Mouse (Mus musculus) heart, postnatal 0 days (tissue): ENCODE results near the gene Msmp.

Experiments
- CTCF ChIP-seq: IDR thresholded peaks from 2 replicates; pipeline ENCODE4 v1.5.1; 2016; ENCODE audit warnings: antibody characterized with exemption, control low read depth, low read depth
- EP300 ChIP-seq: IDR thresholded peaks from 2 replicates; pipeline ENCODE4 v1.6.1; 2016; ENCODE audit warnings: antibody characterized with exemption, low read depth

- TF ChIP-seq EP300 (no peak), CTCF (no peak)
Observed at GRCm38 (mm10) chr4:43631046-43631955, 47.0 kb upstream of the Msmp start, which contains the start of gene Npr2.
